Mouse (Mus musculus) forebrain, embryonic 14.5 days (tissue): ENCODE measurements around the gene Emsy. TPM values are rescaled to one million over a fixed set of nuclear protein-coding genes. Genes with fewer than 3 reads are reported as not detected.

Experiments
- ATAC-seq: fragments of 200-750 bp; cut with Nextera tagmentation; 2 replicates; pipeline ENCODE4 v1.8.0; 2017; ENCODE audit warnings: mild to moderate bottlenecking, moderate library complexity
- DNase-seq: peaks from one replicate; pipeline ENCODE4 v3.0.0-alpha.2; 2015; ENCODE audit warnings: low spot score
- H3K27ac ChIP-seq: fragments of 300-500 bp; sonication (generic); 2 replicates; pipeline ENCODE4 v1.5.1; 2014; ENCODE audit warnings: low read depth, mild to moderate bottlenecking, control low read depth, low read length, moderate library complexity
- H3K27me3 ChIP-seq: fragments of 300-500 bp; sonication (generic); replicated peaks from 2 replicates; pipeline ENCODE4 v1.6.1; 2014; ENCODE audit warnings: low read length, control low read depth, mixed read lengths; ENCODE audit not compliant: control insufficient read depth, insufficient read depth
- H3K36me3 ChIP-seq: fragments of 300-500 bp; sonication (generic); 2 replicates; pipeline ENCODE4 v1.6.1; 2014; ENCODE audit warnings: low read length, control low read depth; ENCODE audit not compliant: control insufficient read depth, insufficient read depth
- H3K4me1 ChIP-seq: fragments of 300-500 bp; sonication (generic); 2 replicates; pipeline ENCODE4 v1.6.1; 2014; ENCODE audit warnings: antibody characterized with exemption, low read length, control low read depth; ENCODE audit not compliant: control insufficient read depth, insufficient read depth
- H3K4me2 ChIP-seq: fragments of 300-500 bp; sonication (generic); 2 replicates; pipeline ENCODE4 v1.6.1; 2014; ENCODE audit warnings: mild to moderate bottlenecking, control low read depth, low read length
- H3K4me3 ChIP-seq: fragments of 300-500 bp; sonication (generic); 2 replicates; pipeline ENCODE4 v1.5.1; 2014; ENCODE audit warnings: low read depth, low read length, control low read depth
- H3K9ac ChIP-seq: fragments of 300-500 bp; sonication (generic); 2 replicates; pipeline ENCODE4 v1.6.1; 2014; ENCODE audit warnings: mild to moderate bottlenecking, low read length, control low read depth, moderate library complexity
- H3K9me3 ChIP-seq: fragments of 300-500 bp; sonication (generic); replicated peaks from 2 replicates; pipeline ENCODE4 v1.6.1; 2016; ENCODE audit warnings: low read length, control low read depth, mixed read lengths; ENCODE audit not compliant: control insufficient read depth
- WGBS: fragments of 180-500 bp; shearing (Covaris S2); extraction: QIAGEN DNeasy Blood & Tissue Kit; methylation state at CpG from one replicate; pipeline ENCODE4 v1.1.7; 2014; 5-methylcytosine and 5-hydroxymethylcytosine counted together
- polyA plus RNA-seq: library from polyadenylated mRNA; unstranded; fragments of >200 nt; fragmentation: Nextera tagmentation; extraction: Ambion mirVana; gene quantifications from 2 replicates; pipeline ENCODE4 v1.2.1, GENCODE M21; 2014

The Emsy gene
- polyA plus RNA-seq, 1 experiment from 2014 or later = 49.4 TPM

GRCm38 (mm10) chr7:98694046-98694445 lies 37.5 kb upstream of the Emsy start:
- Histone ChIP-seq H3K36me3 (no peaks in the 10 kb centered on the region), H3K4me2 (no peak overlapping the region), H3K4me3 (no peak overlapping the region), H3K9me3 (no peaks in the 10 kb centered on the region), H3K27me3 (no peaks in the 10 kb centered on the region), H3K9ac (no peak overlapping the region), H3K4me1 (no peaks in the 10 kb centered on the region), H3K27ac (no peak overlapping the region)
- ATAC-seq (no peak), DNase-seq (no peak)
- WGBS = 85% methylated on average over 5 of the region's 5 CpGs

GRCm38 (mm10) chr7:98692761-98693546 lies 36.4 kb upstream of the Emsy start:
- H3K27me3 ChIP-seq = no peaks in the 10 kb centered on the region
- H3K9me3 ChIP-seq = no peaks in the 10 kb centered on the region
- DNase-seq = no peak
- no peak overlapping the region for H3K4me2 ChIP-seq
- WGBS = 46% methylated on average over 24 of the region's 24 CpGs
- peak overlapping the region; percentile 18 for H3K9ac ChIP-seq
- H3K27ac ChIP-seq = no peak overlapping the region
- no peaks in the 10 kb centered on the region for H3K36me3 ChIP-seq
- no peak overlapping the region for H3K4me3 ChIP-seq
- no peaks in the 10 kb centered on the region for H3K4me1 ChIP-seq
- ATAC-seq = no peak

GRCm38 (mm10) chr7:98690831-98691230 lies 34.2 kb upstream of the Emsy start:
- H3K27ac ChIP-seq = no peak overlapping the region
- H3K9me3 ChIP-seq = no peaks in the 10 kb centered on the region
- ATAC-seq (no peak), DNase-seq (no peak)
- 11% methylated on average over 3 of the region's 3 CpGs for WGBS
- no peaks in the 10 kb centered on the region for H3K4me1 ChIP-seq
- H3K27me3 ChIP-seq = no peaks in the 10 kb centered on the region
- no peaks in the 10 kb centered on the region for H3K36me3 ChIP-seq
- H3K9ac ChIP-seq = no peak overlapping the region
- H3K4me3 ChIP-seq = no peak overlapping the region
- no peak overlapping the region for H3K4me2 ChIP-seq

GRCm38 (mm10) chr7:98690126-98690525 lies 33.5 kb upstream of the Emsy start:
- ATAC-seq = no peak

GRCm38 (mm10) chr7:98685895-98686294 lies 29.3 kb upstream of the Emsy start:
- WGBS = 49% methylated on average over 13 of the region's 13 CpGs
- Histone ChIP-seq H3K36me3 (no peaks in the 10 kb centered on the region), H3K27me3 (no peaks in the 10 kb centered on the region), H3K27ac (no peak overlapping the region), H3K9me3 (no peaks in the 10 kb centered on the region), H3K4me2 (no peak overlapping the region), H3K4me1 (no peaks in the 10 kb centered on the region), H3K4me3 (no peak overlapping the region), H3K9ac (no peak overlapping the region)
- DNase-seq = peak; percentile 39
- no peak for ATAC-seq

More at GRCm38 (mm10) chr7:98690126-98690525, 33.5 kb upstream of the Emsy start:
- H3K27me3 ChIP-seq = no peaks in the 10 kb centered on the region
- H3K4me3 ChIP-seq = no peak overlapping the region
- no peak for DNase-seq
- H3K9me3 ChIP-seq = no peaks in the 10 kb centered on the region
- H3K27ac ChIP-seq = no peak overlapping the region
- no peaks in the 10 kb centered on the region for H3K4me1 ChIP-seq
- no peaks in the 10 kb centered on the region for H3K36me3 ChIP-seq
- 81% methylated on average over 1 of the region's 1 CpGs for WGBS
- H3K9ac ChIP-seq = no peak overlapping the region
- H3K4me2 ChIP-seq = no peak overlapping the region

- Histone ChIP-seq H3K4me1 (no peaks in the 10 kb centered on the region), H3K27me3 (no peaks in the 10 kb centered on the region), H3K9me3 (no peaks in the 10 kb centered on the region), H3K4me3 (no peak overlapping the region), H3K27ac (no peak overlapping the region), H3K36me3 (no peaks in the 10 kb centered on the region), H3K9ac (no peak overlapping the region), H3K4me2 (no peak overlapping the region)
- DNase-seq = no peak
- 90% methylated on average over 10 of the region's 10 CpGs for WGBS
- no peak for ATAC-seq
Observed at GRCm38 (mm10) chr7:98682821-98683220, 26.2 kb upstream of the Emsy start.

GRCm38 (mm10) chr7:98680691-98681090 lies 24.1 kb upstream of the Emsy start:
- H3K27me3 ChIP-seq = no peaks in the 10 kb centered on the region
- H3K4me3 ChIP-seq = no peak overlapping the region
- H3K4me1 ChIP-seq = no peaks in the 10 kb centered on the region
- no peak for DNase-seq
- no peaks in the 10 kb centered on the region for H3K9me3 ChIP-seq
- H3K36me3 ChIP-seq = no peaks in the 10 kb centered on the region
- no peak for ATAC-seq
- H3K27ac ChIP-seq = no peak overlapping the region
- H3K4me2 ChIP-seq = no peak overlapping the region
- WGBS = 63% methylated on average over 2 of the region's 2 CpGs
- no peak overlapping the region for H3K9ac ChIP-seq

- Histone ChIP-seq H3K4me1 (no peaks in the 10 kb centered on the region), H3K9ac (no peak overlapping the region), H3K4me3 (no peak overlapping the region), H3K27ac (no peak overlapping the region), H3K36me3 (no peaks in the 10 kb centered on the region), H3K27me3 (no peaks in the 10 kb centered on the region), H3K4me2 (no peak overlapping the region), H3K9me3 (no peaks in the 10 kb centered on the region)
- WGBS = 84% methylated on average over 7 of the region's 7 CpGs
- ATAC-seq (no peak), DNase-seq (no peak)
Observed at GRCm38 (mm10) chr7:98678441-98678840, 21.9 kb upstream of the Emsy start.

- no peak overlapping the region for H3K27ac ChIP-seq
- H3K9ac ChIP-seq = no peak overlapping the region
- no peak overlapping the region for H3K4me2 ChIP-seq
- H3K4me3 ChIP-seq = no peak overlapping the region
- ATAC-seq (no peak), DNase-seq (no peak)
- no peaks in the 10 kb centered on the region for H3K9me3 ChIP-seq
- no peaks in the 10 kb centered on the region for H3K4me1 ChIP-seq
- no peaks in the 10 kb centered on the region for H3K27me3 ChIP-seq
- no peaks in the 10 kb centered on the region for H3K36me3 ChIP-seq
- WGBS = 93% methylated on average over 2 of the region's 2 CpGs
Observed at GRCm38 (mm10) chr7:98677511-98677910, 20.9 kb upstream of the Emsy start.
